Mouse (Mus musculus) MEL (cell line): ENCODE measurements at regions not wholly inside any gene's neighbourhood (a gene's known extent, or its start where the extent isn't known, plus 50 kb on each side); places are given as distances from the start of the nearest gene placed in this dataset.

Experiments used
- DNase-seq: peaks from one replicate; pipeline ENCODE4 v3.0.0; 2011; ENCODE audit warnings: low read depth, low spot score
- H3K27ac ChIP-seq: 2 replicates; pipeline ENCODE4 v1.5.1; 2012; ENCODE audit warnings: low read depth, mild to moderate bottlenecking, control low read depth, low read length, moderate library complexity; ENCODE audit not compliant: control insufficient read depth
- H3K27me3 ChIP-seq, 2 experiments: fragments of 150-350 bp in 1 of 2; sonication (generic) in 1 of 2; 2 replicates each; pipeline ENCODE4 v1.6.1; 2012; ENCODE audit warnings: low read length in 2 of 2, mild to moderate bottlenecking in 2 of 2, improper control_type of control experiment in 1 of 2, moderate library complexity in 1 of 2; ENCODE audit not compliant: insufficient read depth in 2 of 2, control insufficient read depth in 1 of 2
- H3K36me3 ChIP-seq, 2 experiments: 2 replicates each; pipeline ENCODE4 v1.6.1; 2012 to 2014; ENCODE audit warnings: low read length in 2 of 2, improper control_type of control experiment in 1 of 2, inconsistent platforms in 1 of 2, mild to moderate bottlenecking in 1 of 2; ENCODE audit not compliant: insufficient read depth in 2 of 2, control insufficient read depth in 1 of 2
- H3K4me1 ChIP-seq, 2 experiments: fragments of 150-350 bp in 1 of 2; sonication (generic) in 1 of 2; 2 replicates each; pipeline ENCODE4 v1.6.1; 2012; ENCODE audit warnings: low read length in 2 of 2, improper control_type of control experiment in 1 of 2, mild to moderate bottlenecking in 1 of 2; ENCODE audit not compliant: insufficient read depth in 2 of 2, control insufficient read depth in 1 of 2
- H3K4me3 ChIP-seq, 2 experiments: fragments of 150-350 bp in 1 of 2; sonication (generic) in 1 of 2; 2 replicates each; pipeline ENCODE4 v1.5.1; 2012; ENCODE audit warnings: low read depth in 2 of 2, low read length in 2 of 2, mild to moderate bottlenecking in 2 of 2, moderate library complexity in 2 of 2, control low read depth in 1 of 2, improper control_type of control experiment in 1 of 2; ENCODE audit not compliant: control insufficient read depth in 1 of 2, insufficient read depth in 1 of 2
- H3K79me2 ChIP-seq: 2 replicates; pipeline ENCODE4 v1.6.1; 2012; ENCODE audit warnings: mild to moderate bottlenecking, low read length, moderate library complexity; ENCODE audit not compliant: control insufficient read depth, poor library complexity, insufficient read depth
- H3K9ac ChIP-seq: 2 replicates; pipeline ENCODE4 v1.6.1; 2012; ENCODE audit warnings: low read depth, mild to moderate bottlenecking, control low read depth, low read length, moderate library complexity; ENCODE audit not compliant: control insufficient read depth, poor library complexity, severe bottlenecking
- H3K9me3 ChIP-seq: fragments of 150-350 bp; sonication (generic); replicated peaks from 2 replicates; pipeline ENCODE4 v1.6.1; 2012; ENCODE audit warnings: mild to moderate bottlenecking, low read length, improper control_type of control experiment, moderate library complexity; ENCODE audit not compliant: insufficient read depth
- GABPA ChIP-seq: IDR thresholded peaks from 2 replicates; pipeline ENCODE4 v1.6.1; 2012; ENCODE audit warnings: low read depth, mild to moderate bottlenecking, inconsistent platforms, low read length, improper control_type of control experiment, moderate library complexity
- GATA1 ChIP-seq: IDR thresholded peaks from 2 replicates; pipeline ENCODE4 v1.6.1; 2011; ENCODE audit warnings: low read depth, low read length, improper control_type of control experiment
- MAFK ChIP-seq: IDR thresholded peaks from 2 replicates; pipeline ENCODE4 v1.6.1; 2011; ENCODE audit warnings: low read depth, mild to moderate bottlenecking, low read length, improper control_type of control experiment, borderline replicate concordance
- MEF2A ChIP-seq: IDR thresholded peaks from 2 replicates; pipeline ENCODE4 v1.6.1; 2014; ENCODE audit warnings: low read depth, mild to moderate bottlenecking, inconsistent platforms, low read length, improper control_type of control experiment; ENCODE audit not compliant: poor library complexity, insufficient replicate concordance, severe bottlenecking; ENCODE audit errors: extremely low read depth
- MXI1 ChIP-seq: IDR thresholded peaks from 2 replicates; pipeline ENCODE4 v1.6.1; 2011; ENCODE audit warnings: mild to moderate bottlenecking, low read depth, low read length, improper control_type of control experiment
- MYC ChIP-seq: IDR thresholded peaks from 2 replicates; pipeline ENCODE4 v1.6.1; 2011; ENCODE audit warnings: low read depth, mild to moderate bottlenecking, low read length, improper control_type of control experiment, moderate library complexity
- POLR2AphosphoS2 ChIP-seq: IDR thresholded peaks from 2 replicates; pipeline ENCODE4 v1.6.1; 2011; ENCODE audit warnings: low read length, improper control_type of control experiment
- RAD21 ChIP-seq: IDR thresholded peaks from 2 replicates; pipeline ENCODE4 v1.6.1; 2011; ENCODE audit warnings: mild to moderate bottlenecking, low read depth, low read length, improper control_type of control experiment
- SMC3 ChIP-seq: IDR thresholded peaks from 2 replicates; pipeline ENCODE4 v1.6.1; 2011; ENCODE audit warnings: low read depth, low read length, improper control_type of control experiment
- TAL1 ChIP-seq: IDR thresholded peaks from 2 replicates; pipeline ENCODE4 v1.6.1; 2012; ENCODE audit warnings: mild to moderate bottlenecking, inconsistent platforms, low read length, moderate library complexity, mixed read lengths
- TBP ChIP-seq: IDR thresholded peaks from 2 replicates; pipeline ENCODE4 v1.8.0; 2011; ENCODE audit warnings: low read depth, low read length, improper control_type of control experiment
- ZC3H11A ChIP-seq: IDR thresholded peaks from 2 replicates; pipeline ENCODE4 v1.6.1; 2012; ENCODE audit warnings: low read depth, mild to moderate bottlenecking, inconsistent platforms, low read length, improper control_type of control experiment

DNA sequence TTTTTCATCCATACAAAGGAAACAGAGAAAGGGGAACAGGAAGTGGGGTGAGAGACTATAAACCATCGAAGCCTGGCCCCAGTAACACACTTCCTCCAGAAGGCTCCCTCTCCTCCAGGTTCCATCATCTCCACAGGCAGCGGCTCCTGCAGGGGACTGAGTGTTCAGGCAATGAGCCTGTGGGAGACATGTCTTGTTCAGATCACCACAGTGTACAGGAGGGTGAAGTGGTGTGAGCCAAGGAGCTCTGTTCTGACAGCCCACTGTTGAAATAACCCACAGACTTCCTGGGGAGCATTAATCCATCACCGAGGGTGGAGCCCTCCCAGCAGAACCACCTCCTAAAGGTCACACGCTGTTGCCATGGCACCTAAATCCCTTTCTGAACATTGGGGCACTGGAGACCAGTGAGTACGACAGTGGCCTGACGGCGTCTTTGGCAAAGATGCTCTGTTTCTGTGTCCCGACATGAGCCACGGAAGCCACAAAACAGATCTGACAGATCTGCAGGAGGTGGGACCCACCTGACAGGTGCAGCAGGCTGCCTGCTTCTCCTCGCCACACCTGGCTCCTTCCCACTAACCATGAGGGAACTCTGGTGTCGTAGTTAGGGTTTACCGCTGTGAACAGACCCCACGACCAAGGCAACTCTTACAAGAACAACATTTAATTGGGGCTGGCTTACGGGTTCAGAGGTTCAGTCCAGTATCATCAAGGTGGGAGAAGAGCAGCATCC is 60.9 kb downstream of the Psmg1 start:
- Histone ChIP-seq H3K27ac (no peak overlapping the region), H3K36me3 (no peaks in the 10 kb centered on the region)

DNA sequence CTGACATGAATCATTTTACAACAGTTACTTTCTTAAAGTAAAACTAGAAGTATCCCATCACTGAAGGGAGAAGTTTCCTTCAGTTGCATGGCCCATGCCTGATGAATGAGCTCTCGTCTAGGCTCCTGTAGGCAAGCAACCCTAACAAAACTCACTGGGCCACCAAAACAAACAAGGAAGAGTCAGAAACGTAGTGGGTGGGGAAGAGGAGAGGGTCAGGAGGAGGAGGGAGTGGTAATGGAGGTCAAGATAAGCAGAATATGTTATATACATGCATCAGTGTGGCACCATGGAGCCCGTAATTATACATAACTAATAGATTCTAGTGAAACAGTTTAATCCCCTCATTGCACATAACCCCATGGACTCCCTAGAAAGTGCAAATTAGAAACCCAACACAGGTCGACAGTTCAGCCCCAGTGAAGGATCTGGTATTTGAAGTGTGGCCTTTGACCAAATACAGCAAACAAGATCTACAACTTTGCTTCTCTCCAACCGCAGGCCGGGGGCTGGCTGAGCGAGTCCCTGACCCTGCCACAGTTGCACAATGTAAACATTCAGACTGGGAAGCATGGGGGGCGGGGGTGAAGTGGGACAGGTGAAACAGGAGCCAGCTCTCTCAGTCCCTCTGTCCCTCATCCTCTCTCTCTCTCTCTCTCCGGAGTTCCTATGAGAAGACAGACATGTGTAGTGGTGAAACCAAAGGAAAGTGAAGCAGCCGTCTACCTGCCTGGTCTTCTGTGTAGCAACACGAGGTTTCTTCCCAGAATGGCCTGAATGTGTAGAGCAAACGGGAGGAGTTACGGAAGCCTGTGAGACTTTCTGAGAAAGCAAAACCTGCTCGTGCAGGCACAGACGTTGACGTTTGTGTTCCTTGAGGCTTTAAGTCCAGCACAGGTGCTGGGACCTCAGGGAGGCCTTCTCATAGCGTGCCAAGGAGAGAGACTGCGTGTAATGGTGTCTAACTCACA is 62.2 kb downstream of the Psmg1 start:
- Histone ChIP-seq H3K27ac (no peak overlapping the region), H3K27me3 (no peaks in the 10 kb centered on the region), H3K4me3 (no peak overlapping the region), H3K4me1 (peaks cover 0 to 5% of the 10 kb centered on the region in 2 experiments; a peak in 1 of 4 replicates), H3K36me3 (no peaks in the 10 kb centered on the region), H3K9ac (no peak overlapping the region), H3K79me2 (no peaks in the 10 kb centered on the region), H3K9me3 (no peaks in the 10 kb centered on the region)
- TF ChIP-seq RAD21 (no peak), POLR2AphosphoS2 (no peak)
- DNase-seq: no peak

More for the DNA sequence above, 60.9 kb downstream of the Psmg1 start:
- no peaks in the 10 kb centered on the region for H3K27me3 ChIP-seq
- DNase-seq: peak; percentile 26
- H3K4me1 ChIP-seq: peaks cover 0 to 5% of the 10 kb centered on the region in 2 experiments; a peak in 1 of 4 replicates
- no peak overlapping the region for H3K9ac ChIP-seq
- no peak overlapping the region for H3K4me3 ChIP-seq
- TF ChIP-seq TAL1: no peak
- no peak for TF ChIP-seq MEF2A
- no peak for TF ChIP-seq GATA1
- no peak for TF ChIP-seq MXI1
- TF ChIP-seq SMC3: no peak
- TF ChIP-seq GABPA: no peak
- no peak for TF ChIP-seq ZC3H11A
- no peak for TF ChIP-seq MAFK
- TF ChIP-seq MYC: no peak
- TF ChIP-seq TBP: no peak
- TF ChIP-seq, all 39 proteins: peak for 0
- Histone ChIP-seq H3K79me2 (no peaks in the 10 kb centered on the region), H3K9me3 (no peaks in the 10 kb centered on the region)
